Mouse (Mus musculus) adrenal gland (tissue): ENCODE results near the gene Fcgr3.

ENCODE experiments used
- intact Hi-C: fragments of 180-260 bp; cut with DNase I; formaldehyde crosslinking; loops from one replicate; pipeline ENCODE4 v1.15.1; 2025
- microRNA-seq, 2 experiments: library from miRNA; unstranded; fragments of <30 nt; microRNA quantifications; one replicate each; pipeline ENCODE4; 2019

The Fcgr3 gene

DNA sequence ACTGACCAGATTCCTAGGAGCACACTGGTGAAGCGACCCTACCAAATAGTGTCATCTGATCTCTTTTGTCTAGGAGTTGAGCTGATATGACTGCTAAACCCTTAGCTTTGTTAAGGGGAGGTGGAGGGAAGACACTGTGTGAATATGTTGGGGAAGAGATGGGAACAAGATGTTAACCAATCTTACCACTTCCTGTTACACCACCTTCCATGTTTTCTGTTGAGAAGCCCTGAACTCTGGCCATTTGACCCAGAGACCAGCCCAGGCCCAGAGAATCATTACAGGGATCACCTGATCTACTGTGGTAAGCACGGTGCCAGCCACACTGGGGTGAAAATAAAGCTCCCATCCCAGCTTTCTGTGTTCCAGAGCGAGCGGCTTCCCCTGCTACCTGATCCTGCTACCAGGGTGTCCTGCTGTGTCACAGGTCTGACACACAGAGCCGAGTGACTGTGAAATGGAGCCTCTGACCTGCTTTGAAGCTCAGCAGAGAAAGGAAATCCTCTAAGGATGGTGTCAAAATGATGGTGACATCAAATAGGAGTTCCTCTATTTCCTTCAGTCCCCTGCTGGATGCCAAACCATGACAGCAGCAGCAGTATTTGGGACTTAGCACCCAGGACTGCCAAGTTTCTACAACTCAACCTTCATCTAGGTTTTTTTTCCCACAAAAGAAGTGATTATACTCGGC lies 47.1 kb downstream of the Fcgr3 start:
- intact Hi-C loops = no loop called here

- intact Hi-C loops = no loop called here
Observed at GRCm38 (mm10) chr1:171016676-171017356, 47.9 kb downstream of the Fcgr3 start.

DNA sequence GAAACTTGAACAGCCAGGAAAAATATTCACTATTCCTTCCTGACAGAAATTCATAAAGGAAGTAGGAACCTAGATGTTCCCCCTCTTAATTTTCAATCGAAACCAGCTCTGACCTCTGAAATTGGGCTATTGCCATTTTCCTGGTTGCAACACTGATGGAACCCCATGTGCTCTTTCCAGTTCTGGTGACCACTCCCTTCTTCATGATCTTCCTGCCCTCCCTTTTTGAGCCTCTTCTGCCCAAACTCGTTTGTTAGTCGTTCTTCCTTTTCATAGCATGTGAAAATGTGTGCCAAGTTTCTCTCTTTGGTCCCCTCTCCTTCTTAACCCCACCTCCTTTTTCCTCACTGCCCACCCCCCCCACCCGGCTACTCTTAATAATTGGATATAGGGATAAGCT lies 53.0 kb downstream of the Fcgr3 start:
- intact Hi-C loops = no loop called here

DNA sequence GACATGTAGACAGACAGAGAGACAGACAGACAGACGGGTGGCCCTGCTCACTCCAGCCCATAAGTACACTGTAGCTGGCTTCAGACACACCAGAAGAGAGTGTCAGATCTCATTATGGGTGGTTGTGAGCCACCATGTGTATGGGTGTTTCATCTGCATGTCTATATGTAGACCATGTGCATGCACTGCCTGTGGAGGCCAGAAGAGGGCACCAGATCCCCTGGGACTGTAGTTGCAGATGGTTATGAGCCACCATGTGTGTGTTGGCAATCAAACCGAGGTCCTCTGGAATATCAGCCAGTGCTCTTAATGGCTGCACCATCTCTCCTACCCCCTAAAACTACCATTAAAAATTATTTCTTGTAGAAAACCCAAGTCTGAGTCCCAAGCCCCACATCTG lies 57.8 kb downstream of the Fcgr3 start:
- intact Hi-C loops = no loop called here

GRCm38 (mm10) chr1:171006335-171006734 lies 58.4 kb downstream of the Fcgr3 start:
- intact Hi-C loops = no loop called here

DNA sequence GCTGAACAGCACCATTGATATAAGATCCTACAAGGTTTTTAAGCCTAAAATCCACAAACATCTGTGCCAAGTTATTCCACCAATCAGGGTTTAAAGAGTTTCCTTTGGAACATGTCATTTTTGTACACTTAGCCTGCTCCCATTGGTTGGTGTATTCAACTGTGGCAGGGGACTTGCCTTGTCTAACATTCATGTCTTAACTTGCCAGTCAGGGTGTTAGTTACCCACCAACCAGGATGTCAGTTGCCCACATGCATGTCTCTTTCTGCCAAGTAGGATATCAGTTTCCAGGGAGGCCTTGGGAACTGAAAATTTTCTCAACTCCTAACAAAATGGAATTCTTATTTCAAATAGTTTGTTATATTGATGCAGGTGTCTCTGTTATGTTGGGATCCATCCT lies 59.1 kb downstream of the Fcgr3 start:
- intact Hi-C loops = no loop called here

- intact Hi-C loops = no loop called here
Observed at GRCm38 (mm10) chr1:171005081-171005480, 59.7 kb downstream of the Fcgr3 start.

Small RNA genes lying within 50 kb of the gene (microRNA-seq; reads per million reads assigned to microRNA genes)
- gene Gm27552 (0 reads per million in 2 experiments), gene Gm27844 (0 reads per million in 2 experiments), gene Mir6546 (0 to 1.4 reads per million in 2 experiments)
